Mouse (Mus musculus) right cerebral cortex, postnatal 14 days (tissue): Measurements from ENCODE around the gene Vmn1r234.
A peak's percentile ranks its signal among the peaks of the same experiment; 100 is the strongest.
"Not testable (repeated sequence)": the region's sequence is repeated elsewhere in the genome, so short reads cannot be mapped to it uniquely, and the experiment has no call there.

Source experiments
- DNase-seq: peaks from one replicate; pipeline ENCODE4 v3.0.0; 2022

Vmn1r234 gene

GRCm38 (mm10) chr17:21225787-21226186, at the start of gene Vmn1r234:
TSS of gene Vmn1r234 (plus strand) at chr17:21226087.
- DNase-seq, result no peak

- DNase-seq, result not testable (repeated sequence)
These were observed 14.8 kb upstream of the Vmn1r234 start for GRCm38 (mm10) chr17:21211081-21211480.

- DNase-seq, result peak; percentile 38
These were observed 5.8 kb downstream of the Vmn1r234 start for GRCm38 (mm10) chr17:21231654-21232053.

GRCm38 (mm10) chr17:21256111-21256510, 30.2 kb downstream of the Vmn1r234 start, which contains the start of gene Vmn1r235:
TSS of gene Vmn1r235 (plus strand) at chr17:21256411.
- DNase-seq, result no peak

- no peak for DNase-seq
These were observed 46.2 kb downstream of the Vmn1r234 start for GRCm38 (mm10) chr17:21272103-21272502.

GRCm38 (mm10) chr17:21282642-21283041, 56.8 kb downstream of the Vmn1r234 start, which contains the start of gene Vmn1r236:
TSS of gene Vmn1r236 (plus strand) at chr17:21282942.
- no peak for DNase-seq

- no peak for DNase-seq
These were observed 58.5 kb downstream of the Vmn1r234 start for GRCm38 (mm10) chr17:21284395-21284794.
